Mouse (Mus musculus) gastrocnemius, postnatal 14 days (tissue): ENCODE results near the gene Gdap1l1. TPM values are rescaled to one million over a fixed set of nuclear protein-coding genes. Genes with fewer than 3 reads are reported as not detected.

Experiments used
- DNase-seq: peaks from one replicate; pipeline ENCODE4 v3.0.0; 2021; ENCODE audit warnings: mixed read lengths
- intact Hi-C: fragments of 180-260 bp; cut with DNase I; formaldehyde crosslinking; loops from one replicate; pipeline ENCODE4 v1.15.1; 2025; ENCODE audit warnings: low total_unique reads
- total RNA-seq, 2 experiments: library from RNA; stranded (reverse); gene quantifications; 2 replicates each; pipeline ENCODE4 v1.2.3; 2021

Gdap1l1 gene
- total RNA-seq, 2 experiments from 2014 or later, result 0.23 TPM; not detected in 1

DNA sequence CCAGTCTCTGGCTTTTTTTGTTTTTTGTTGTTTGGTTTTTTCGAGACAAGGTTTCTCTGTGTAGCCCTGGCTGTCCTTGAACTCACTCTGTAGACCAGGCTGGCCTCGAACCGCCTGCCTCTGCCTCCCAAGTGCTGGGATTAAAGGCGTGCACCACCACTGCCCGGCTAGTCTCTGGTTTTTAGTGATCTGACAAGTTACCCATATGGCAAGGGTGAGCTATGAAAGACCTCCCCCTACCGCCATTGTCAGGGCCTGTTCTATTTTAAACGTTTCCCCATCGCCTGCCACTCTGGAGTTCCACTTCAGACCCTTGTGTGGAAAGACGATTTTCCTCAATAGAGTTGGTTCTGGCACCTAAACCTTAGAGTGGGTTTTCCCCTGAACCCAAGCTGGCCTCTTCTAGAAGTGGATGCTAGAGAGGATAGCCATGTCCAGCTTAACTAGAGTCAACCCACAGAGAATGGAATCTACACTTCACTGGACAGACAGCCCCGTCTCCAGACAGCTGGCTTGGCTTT lies 17.9 kb upstream of the Gdap1l1 start:
- intact Hi-C loops, result loop anchor here (10.0 kb wide), 1 partner anchor 54 kb away; the partner anchor contains the start of gene Fitm2
- DNase-seq, result no peak

DNA sequence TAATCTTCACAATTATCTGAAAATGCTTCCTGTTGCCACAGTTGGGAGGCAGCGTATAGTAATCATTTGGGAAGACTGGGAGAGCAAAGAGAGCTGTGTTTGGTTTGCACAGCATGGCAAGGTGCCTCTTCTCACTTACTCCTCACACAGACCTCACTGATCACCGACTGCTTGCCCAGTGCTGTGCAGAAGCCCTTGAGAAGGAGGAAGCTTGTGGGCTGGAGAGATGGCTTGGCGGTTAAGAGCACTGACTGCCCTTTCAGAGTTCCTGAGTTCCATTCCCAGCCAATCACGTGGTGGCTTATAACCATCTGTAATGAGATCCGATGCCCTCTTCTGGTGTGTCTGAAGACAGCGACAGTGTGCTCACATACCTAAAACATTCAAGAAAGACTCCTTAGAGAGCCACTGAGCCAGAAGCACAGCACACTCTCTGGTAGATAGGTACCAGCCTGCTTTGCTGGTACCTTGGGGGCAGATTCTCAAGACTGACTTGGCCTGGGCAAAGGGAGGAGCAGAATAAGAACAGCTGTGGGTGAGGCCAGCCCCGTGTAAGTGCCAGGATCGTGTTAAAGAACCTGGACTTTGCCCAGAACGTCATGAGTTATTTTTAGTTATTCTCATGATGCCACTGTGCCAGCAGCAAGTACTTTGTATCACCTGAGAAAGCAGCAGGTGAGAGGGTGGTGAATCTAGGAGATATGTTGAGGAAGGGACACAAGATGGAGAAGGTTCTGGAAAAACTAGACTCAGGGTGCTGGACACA lies 15.2 kb upstream of the Gdap1l1 start:
- intact Hi-C loops, result loop anchor here (10.0 kb wide), 1 partner anchor 52 kb away; the partner anchor contains the start of gene Fitm2
- DNase-seq, result no peak

DNA sequence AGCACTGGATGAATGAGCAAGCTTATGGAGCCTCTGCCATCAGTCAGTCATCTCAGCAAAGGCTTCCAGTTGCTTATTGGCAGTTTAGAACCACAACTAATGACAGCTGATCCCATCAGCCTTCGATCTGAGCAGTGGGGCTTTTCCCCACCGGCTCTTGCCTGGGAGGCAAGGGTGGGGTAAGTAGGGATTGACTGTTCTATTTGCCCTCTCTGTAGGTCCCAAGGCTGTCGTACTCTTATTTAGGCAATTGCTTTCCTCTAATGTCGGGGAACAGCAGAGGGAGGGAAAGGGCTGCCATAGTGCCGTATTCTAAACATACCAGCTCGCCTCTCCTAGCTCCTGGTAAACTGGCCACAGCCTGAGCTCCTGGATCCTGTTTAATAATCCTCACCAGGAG lies 13.7 kb upstream of the Gdap1l1 start, which contains the start of gene Oser1:
Gene Oser1 (minus strand): TSS at position 101 of the 400 bp plus-strand sequence.
- intact Hi-C loops, result loop anchor here (10.0 kb wide), 1 partner anchor 50 kb away; the partner anchor contains the start of gene Fitm2
- DNase-seq, result no peak

DNA sequence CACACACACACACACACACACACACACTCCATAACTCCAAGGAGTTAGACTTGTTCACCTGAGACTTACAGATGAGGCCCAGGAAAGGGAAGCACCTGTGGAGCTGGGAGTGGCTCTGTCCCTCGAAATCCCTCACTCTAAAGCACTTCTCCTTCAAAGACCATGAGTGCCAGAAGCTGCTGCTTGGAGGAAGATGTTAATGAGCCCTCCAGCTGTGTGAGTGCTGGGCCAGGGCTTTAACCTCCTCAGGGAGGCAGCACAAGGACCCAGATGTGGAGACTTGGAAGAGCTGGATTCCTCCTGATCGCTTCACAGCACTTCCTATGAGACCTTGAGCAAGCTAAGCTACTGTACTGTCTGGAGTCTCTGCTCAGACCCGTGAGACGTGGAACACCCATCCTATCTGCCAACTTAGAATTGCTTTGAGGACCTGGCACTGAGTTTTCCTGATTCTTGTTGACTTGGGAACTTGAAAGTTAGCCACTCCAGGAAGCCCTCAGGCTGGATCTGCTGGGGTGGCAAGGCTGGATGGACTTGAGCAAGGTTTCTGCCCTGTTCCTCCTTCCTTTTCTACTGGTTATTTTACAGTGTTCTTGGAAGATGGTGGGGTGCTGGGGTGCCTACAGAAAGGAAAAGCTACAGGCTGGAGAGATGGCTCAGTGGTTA lies 9.8 kb upstream of the Gdap1l1 start:
- DNase-seq, result no peak
- intact Hi-C loops, result loop anchor here (10.0 kb wide), 1 partner anchor 46 kb away; the partner anchor contains the start of gene Fitm2

DNA sequence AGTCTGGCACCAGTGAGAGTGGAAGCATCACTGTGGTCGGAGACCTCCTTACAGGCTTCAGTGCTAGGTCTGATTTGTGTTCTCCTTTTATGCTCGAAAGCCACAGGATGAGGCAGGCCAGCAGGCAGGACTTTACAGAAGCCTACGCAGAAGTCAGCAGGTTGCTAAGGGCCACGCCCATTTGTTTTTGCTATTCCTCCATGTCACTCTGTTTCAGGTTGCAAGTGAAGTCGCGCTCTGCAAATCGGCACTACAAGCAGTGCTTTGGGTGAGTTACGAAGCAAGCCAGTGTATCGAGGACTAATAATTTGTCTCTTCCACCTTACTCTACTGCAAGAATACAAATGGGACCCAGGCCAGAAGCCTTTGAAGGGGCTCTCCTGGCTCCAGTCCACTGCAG lies 7.0 kb upstream of the Gdap1l1 start:
- DNase-seq, result no peak
- intact Hi-C loops, result no loop called here

DNA sequence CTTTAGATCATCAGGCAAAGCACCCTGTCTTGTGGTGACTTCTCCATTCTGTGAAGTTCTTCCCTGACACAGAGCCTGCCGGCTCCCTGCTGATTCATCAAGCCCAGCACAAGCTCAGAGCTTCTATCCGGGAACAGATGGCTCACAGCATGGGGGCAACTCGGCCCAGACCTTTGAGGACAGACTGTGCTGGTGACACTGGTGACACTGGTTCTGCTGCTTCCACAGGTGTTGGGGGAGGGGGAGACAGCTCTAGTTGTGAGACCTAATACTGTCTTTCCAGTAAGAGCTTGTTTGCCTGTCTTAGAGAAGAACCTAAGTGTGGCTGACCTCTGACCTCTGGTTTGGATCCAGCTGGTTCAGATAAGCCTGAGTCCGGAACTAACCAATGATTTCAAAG lies 4.3 kb upstream of the Gdap1l1 start:
- intact Hi-C loops, result no loop called here
- no peak for DNase-seq

DNA sequence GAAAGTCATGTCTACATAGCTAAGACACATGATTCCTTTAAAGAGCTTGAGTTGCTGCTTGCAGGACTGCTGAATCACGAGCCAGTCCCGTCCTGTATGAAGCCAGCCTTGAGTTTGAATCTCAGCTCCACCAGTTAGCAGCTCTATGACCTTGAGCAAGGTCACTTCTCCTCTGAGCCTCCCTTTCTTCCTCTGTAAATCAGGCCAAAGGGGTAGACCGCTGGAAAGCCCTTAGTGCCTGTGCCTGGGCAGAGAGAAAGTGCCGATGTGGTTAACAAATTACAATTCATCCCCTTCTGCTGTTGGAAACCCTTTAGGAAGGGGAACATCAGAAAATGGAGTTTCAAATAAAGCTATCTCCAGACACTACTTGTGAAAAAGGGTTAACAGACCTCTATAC lies 476 bp upstream of the Gdap1l1 start:
- intact Hi-C loops, result no loop called here
- DNase-seq, result no peak

DNA sequence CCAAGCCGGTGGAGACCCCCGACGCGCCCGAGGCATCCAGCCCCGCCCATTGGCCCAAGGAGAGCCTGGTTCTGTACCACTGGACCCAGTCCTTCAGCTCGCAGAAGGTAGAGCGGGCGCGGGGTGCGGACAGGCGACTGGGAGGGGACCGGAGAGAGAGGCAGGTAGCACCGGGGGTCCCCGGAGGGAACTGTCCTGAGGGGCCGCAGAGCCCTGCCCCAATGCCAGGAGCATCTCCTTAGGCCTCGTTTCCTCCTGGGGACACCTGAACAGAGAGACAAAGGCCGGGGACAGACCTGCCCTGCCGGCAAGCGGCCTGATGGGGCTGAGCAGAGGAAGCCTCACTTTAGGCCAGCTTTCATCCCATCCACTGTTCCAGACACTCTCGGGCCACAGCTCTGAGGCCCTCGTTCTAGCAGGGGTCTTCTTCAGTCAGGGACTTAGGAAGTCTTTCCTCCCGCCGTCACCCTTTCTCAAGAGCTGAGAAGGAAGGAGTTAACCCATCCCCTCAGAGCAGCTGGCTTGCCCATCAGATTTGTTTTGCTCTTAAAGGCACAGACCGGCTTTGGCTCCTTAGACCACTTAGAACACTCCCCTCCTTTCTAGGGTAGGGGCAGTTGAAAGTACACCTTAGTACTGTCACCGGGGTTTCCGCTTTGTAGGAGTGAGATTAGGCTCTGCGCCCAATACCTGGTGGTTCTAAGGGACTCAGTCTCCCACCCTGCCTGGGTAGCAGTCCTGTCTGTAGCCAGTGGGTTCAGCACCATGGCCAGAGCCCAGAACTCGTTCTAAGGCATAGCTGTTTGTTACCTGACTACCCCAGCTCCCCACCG lies 559 bp downstream of the Gdap1l1 start:
- intact Hi-C loops, result no loop called here
- no peak for DNase-seq

DNA sequence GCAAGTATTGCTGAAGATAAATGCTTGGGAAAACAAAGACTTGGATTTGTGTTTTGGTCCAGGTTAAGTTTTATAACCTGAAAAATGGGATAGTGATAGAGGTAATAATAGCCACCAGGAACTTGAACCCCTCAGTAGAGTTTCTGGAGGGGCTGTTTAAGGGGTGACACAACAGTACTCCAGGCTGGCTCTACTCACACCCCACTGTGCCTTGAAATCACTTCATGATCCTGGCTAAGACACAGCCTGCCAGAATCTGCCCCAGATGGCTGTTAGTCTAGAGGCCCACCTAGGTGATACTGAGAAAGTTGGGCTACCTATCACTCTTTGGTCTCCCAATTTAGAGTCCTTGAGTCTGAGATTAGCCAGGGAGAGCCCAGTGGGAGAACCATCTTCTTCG lies 1.2 kb downstream of the Gdap1l1 start:
- DNase-seq, result no peak
- intact Hi-C loops, result no loop called here

DNA sequence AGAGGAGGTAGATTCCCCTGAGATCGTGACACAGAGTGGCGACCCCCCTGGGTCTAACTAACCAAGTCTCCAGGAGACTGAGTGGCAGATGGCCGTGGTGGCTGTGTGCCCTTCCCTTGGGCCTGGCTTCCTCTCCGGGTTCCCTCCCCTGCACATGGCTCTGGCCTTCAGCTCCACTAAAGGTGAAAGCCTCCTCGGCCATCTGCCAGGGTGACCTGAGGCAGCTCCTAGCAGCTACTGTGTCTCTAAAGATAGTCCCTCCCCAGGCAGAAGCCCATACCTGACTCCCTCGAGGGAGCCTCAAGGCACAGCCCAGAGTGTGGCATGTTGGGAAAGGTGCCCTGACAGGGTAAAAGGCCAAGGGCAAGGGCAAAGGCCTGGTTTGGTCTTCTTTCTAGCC lies 5.3 kb downstream of the Gdap1l1 start:
- intact Hi-C loops, result no loop called here
- DNase-seq, result no peak

DNA sequence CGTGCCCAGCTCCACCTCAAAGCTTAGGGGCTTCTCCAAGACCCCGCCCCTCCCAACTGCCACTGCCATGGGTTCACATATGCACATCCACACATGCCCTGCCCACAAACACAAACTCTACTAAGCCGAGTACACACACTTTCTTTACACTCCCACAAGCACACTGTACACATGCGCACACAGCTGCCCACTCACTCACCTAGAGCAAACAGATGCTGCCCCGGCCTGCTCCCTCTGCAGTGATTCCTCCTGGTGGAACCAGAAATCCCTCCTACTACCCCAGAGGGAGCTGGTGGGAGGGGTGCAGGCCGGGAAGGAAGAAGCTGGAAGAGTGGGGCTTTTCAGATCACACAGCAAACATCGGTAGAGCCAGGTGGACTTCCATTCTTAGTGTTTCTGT lies 5.7 kb downstream of the Gdap1l1 start:
- intact Hi-C loops, result no loop called here
- DNase-seq, result no peak

DNA sequence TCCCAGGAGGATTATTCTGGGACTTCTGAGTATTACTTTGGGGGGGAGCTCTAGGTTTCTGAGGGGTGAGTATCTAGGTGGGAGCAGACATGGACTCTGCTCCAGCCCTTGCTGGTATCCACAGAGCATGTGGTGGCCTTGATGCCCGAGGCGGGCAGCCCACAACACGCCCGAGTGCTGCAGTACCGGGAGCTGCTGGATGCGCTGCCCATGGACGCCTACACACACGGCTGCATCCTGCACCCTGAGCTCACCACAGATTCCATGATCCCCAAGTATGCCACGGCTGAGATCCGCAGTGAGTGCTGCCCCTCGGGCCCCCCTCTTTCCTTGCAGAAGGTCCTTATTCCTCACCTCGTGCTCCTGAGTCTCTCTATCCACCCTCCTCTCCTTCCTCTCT lies 9.1 kb downstream of the Gdap1l1 start:
- intact Hi-C loops, result no loop called here
- no peak for DNase-seq

DNA sequence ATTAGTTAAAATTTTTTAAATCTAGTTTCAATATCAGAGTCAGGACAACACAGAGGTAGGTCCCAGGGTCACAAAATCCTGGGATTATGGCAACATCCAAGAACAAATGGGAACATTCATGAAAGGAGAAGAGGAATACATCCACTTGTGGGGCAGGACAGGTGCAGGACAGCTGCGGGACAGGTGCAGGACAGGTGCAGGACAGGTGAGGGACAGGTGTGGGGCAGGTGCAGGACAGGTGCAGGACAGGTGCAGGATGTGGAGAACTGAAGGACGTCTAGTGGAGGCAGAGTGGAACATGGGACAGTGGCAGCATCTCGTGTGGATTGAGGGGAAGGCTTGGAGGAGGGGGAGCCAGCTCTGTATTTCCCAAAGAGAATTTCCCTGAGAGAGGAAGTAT lies 11.0 kb downstream of the Gdap1l1 start:
- intact Hi-C loops, result no loop called here
- no peak for DNase-seq

DNA sequence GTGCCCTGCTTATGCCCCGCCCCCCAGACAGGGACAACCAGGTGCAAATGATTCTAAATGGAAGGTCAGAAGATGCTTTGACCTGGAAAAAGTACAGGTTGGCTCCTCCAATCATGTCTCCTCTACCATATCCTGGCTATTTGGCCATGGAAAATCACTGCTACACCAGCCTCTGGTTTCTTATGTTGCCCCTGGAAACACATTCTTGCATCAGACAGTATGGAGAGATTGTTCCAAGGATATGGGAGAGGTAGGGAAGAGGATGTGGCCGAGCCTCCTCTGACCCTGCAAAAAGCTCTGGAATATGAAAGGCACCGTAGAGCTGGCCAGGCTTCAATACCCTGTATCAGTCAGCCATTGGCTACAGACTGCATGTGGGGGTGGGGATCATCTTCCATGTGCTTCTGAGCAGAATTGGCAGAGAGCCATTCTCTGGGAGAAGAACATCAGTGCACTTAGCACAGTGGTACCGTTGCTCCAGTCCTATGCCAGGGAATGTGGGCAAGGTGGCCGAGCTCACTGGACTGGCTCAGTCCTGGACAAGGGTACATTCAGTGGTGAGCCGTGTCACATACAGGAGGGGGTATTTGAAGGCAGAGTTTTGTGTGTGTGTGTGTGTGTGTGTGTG lies 12.5 kb downstream of the Gdap1l1 start:
- intact Hi-C loops, result no loop called here
- DNase-seq, result no peak

DNA sequence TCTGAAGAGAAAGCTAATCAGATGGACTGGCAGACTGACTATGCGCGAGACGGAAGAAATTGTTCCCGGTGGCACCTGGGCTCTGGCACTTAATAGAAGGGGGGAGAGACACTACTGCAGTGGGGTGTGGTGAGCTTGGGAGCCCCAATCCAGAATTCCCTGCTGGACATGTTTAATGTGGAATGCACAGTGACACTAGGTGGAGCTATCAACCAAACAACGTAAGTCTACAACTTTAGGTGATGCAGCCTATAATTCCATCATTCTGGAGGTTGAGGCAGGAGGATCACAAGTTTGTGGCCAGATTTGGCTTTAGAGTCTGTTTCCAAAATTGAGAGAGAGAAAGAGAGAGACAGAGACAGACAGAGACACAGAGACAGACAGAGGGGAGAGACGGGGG lies 14.5 kb downstream of the Gdap1l1 start:
- intact Hi-C loops, result no loop called here
- no peak for DNase-seq

DNA sequence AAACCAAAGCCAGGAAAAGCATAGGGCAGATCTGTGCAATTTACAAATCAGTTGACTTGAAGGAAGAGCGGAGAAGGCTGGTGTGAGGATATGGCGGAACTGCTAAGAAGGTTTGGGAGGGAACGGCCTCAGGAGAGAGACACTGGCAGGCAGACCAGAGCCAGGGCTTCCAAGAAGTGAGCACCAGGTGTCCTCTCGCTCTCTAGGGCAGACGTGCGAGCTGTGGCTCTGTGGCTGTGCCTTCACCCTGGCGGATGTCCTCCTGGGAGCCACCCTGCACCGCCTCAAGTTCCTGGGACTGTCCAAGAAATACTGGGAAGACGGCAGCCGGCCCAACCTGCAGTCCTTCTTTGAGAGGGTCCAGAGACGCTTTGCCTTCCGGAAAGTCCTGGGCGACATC lies 15.1 kb downstream of the Gdap1l1 start:
- no peak for DNase-seq
- intact Hi-C loops, result no loop called here

DNA sequence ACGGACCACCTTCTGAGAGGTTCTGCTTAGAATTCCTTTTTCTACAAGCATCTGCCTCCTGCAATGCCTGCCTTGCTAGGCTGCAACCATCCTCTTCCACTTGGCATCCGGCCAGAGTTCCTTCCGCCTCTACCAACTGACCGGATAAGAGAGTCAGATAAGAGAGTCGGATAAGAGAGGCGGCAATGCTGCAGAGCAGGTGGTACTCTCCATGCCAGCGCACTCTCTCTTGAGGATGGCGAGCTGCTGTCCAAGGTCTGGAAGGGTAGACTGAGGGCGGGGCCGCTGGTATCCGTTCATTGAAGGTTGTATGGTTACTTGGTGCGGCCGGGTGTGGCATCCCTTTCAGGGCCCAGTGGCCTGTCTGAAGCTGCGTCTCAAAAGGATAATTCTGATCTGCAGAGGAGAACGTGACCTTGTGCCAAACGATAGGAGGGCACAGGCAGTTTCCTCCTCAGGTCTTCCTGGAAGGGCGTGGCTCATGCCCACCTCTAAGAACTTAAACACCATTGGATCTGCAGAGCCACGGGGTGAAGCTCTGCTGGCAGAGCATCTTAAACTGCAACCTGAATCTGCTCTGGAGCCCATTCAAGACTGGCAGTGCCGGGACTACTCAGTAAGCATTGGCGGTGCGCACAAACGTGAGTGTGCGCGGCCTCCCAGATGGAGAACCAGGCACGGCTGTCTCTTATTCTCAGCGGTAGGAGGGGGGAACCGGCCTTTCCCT lies 20.4 kb downstream of the Gdap1l1 start:
- DNase-seq, result no peak
- intact Hi-C loops, result no loop called here

DNA sequence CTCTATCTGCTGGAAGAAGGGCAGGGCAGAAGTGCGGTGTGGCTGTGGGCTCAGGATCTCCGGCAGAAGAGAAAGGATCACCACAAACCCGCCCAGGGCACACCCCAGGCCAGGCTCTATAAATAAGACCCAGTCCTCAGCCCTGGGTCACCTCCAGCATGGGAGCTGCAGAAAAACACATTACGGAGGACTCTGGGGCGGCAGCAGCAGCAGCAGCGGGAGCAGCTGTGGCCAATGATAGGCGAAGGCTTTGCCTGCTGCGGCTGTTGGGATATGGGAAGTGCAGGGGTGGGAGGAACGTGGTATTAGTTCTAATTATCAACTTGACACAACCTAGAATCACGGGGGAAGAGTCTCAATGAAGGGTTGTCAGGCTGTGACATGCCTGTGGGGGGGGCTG lies 21.1 kb downstream of the Gdap1l1 start:
- no peak for DNase-seq
- intact Hi-C loops, result no loop called here

DNA sequence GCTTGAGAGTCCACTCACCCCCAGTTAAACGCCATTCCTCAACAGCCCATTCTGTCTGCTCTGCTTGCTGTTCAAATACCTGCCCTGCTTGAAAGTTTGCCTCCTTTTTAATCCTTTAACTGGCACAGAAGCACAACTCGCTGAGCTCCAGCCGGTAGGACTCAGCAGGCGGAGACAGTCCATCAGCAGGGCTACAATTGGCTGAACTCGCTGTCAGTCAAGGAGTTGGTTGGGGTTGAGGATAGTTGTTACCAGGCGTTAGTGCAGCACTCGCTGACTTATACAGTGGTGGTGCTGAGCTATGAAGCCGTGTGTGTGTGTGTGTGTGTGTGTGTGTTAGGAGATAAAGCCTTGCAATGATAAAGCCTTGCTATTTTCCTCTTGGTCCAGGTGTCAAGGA lies 22.3 kb downstream of the Gdap1l1 start:
- intact Hi-C loops, result no loop called here
- DNase-seq, result no peak
